Mouse (Mus musculus): ENCODE data around the gene Cyp26c1.

Gene Cyp26c1

GRCm38 (mm10) chr19:37698273-37699160 is 13.1 kb downstream of the Cyp26c1 start:
- DNase-seq (ENCODE audit: low spot score) = no peak

- no peak for DNase-seq (ENCODE audit: low spot score)
These were observed 14.3 kb downstream of the Cyp26c1 start for GRCm38 (mm10) chr19:37699711-37700110.

GRCm38 (mm10) chr19:37702377-37703076 is 17.1 kb downstream of the Cyp26c1 start:
- no peak for DNase-seq (ENCODE audit: low spot score)

GRCm38 (mm10) chr19:37703902-37704509 is 18.6 kb downstream of the Cyp26c1 start:
- peak; percentile 78 for DNase-seq (ENCODE audit: low spot score)

GRCm38 (mm10) chr19:37705722-37706121 is 20.3 kb downstream of the Cyp26c1 start:
- DNase-seq (ENCODE audit: low spot score) = no peak

GRCm38 (mm10) chr19:37714681-37715080 is 29.3 kb downstream of the Cyp26c1 start:
- DNase-seq (ENCODE audit: low spot score) = no peak

- no peak for DNase-seq (ENCODE audit: low spot score)
These were observed 30.6 kb downstream of the Cyp26c1 start for GRCm38 (mm10) chr19:37715980-37716379.

- no peak for DNase-seq (ENCODE audit: low spot score)
These were observed 31.3 kb downstream of the Cyp26c1 start for GRCm38 (mm10) chr19:37716524-37717175.

- no peak for DNase-seq (ENCODE audit: low spot score)
These were observed 33.8 kb downstream of the Cyp26c1 start for GRCm38 (mm10) chr19:37719166-37719565.

GRCm38 (mm10) chr19:37724591-37724990 is 39.2 kb downstream of the Cyp26c1 start:
- no peak for DNase-seq (ENCODE audit: low spot score)

GRCm38 (mm10) chr19:37726585-37726984 is 41.2 kb downstream of the Cyp26c1 start:
- DNase-seq (ENCODE audit: low spot score) = no peak

GRCm38 (mm10) chr19:37727366-37727765 is 42.0 kb downstream of the Cyp26c1 start:
- no peak for DNase-seq (ENCODE audit: low spot score)

- no peak for DNase-seq (ENCODE audit: low spot score)
These were observed 50.0 kb downstream of the Cyp26c1 start for GRCm38 (mm10) chr19:37735426-37735825.

GRCm38 (mm10) chr19:37738575-37738974 is 53.2 kb downstream of the Cyp26c1 start:
- no peak for DNase-seq (ENCODE audit: low spot score)

- DNase-seq (ENCODE audit: low spot score) = no peak
These were observed 54.7 kb downstream of the Cyp26c1 start for GRCm38 (mm10) chr19:37740043-37740442.
